Mouse (Mus musculus) heart, postnatal 10 days (tissue): ENCODE measurements around the gene Lhx8. TPM values are rescaled to one million over a fixed set of nuclear protein-coding genes. Genes with fewer than 3 reads are reported as not detected.
A peak's percentile ranks its signal among the peaks of the same experiment; 100 is the strongest.

ENCODE experiments used
- DNase-seq, 2 experiments: peaks; one replicate each; pipeline ENCODE4 v3.0.0; 2021
- intact Hi-C: fragments of 180-260 bp; cut with DNase I; formaldehyde crosslinking; loops from one replicate; pipeline ENCODE4 v1.15.1; 2025
- total RNA-seq, 2 experiments: library from RNA; stranded (reverse); gene quantifications; 2 replicates each; pipeline ENCODE4 v1.2.3; 2021

The Lhx8 gene
- under 1 TPM in 1 of 2 experiments, not detected in 1; 0.48 TPM for total RNA-seq

DNA sequence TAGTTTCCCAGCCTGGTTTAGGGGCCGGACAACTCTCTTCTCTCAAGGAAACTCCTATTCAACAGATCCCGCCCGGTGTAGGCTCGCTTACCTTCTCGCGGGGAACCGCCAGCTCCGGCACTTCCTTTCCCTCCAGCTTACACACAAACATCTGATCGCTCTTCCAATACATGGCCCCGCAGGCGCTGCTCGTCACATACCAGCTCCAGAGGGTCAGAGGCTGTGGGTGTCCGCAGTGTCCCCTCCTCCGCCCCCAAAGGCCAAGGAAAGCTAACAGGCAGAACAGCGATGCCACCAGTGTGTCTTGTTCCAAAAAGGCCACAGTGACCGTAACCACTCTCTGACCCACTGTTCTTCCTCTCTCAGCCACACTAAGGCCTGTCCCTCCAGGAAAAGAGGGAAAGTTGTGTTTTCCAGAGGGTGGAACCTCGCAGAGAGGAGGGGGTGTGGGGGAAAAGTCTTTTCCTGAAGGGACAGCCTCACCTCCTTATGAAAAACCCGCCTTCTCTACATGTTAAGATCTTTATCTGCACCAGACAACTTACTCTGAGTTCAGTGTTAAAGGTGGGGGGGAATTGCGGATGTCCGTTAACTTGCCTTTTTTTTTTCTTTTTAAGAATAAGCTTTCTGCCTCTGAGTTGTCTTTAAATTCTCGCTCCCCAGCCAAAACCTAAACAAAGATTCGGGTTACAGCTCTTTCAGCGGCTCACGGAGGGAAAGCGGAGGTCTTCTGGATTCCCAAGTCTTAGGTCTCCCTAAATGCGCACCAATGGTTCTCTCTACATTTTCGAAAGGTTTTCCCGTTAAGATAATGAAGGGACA is at the start of gene Lhx8:
Gene Lhx8, minus strand, starts transcription at position 479 of the 822 bp plus-strand sequence.
- intact Hi-C loops: loop anchor here (5.0 kb wide), 1 partner anchor 242 kb away; no protein-coding TSS in a partner anchor
- peak; percentile 51 to 52 for DNase-seq

DNA sequence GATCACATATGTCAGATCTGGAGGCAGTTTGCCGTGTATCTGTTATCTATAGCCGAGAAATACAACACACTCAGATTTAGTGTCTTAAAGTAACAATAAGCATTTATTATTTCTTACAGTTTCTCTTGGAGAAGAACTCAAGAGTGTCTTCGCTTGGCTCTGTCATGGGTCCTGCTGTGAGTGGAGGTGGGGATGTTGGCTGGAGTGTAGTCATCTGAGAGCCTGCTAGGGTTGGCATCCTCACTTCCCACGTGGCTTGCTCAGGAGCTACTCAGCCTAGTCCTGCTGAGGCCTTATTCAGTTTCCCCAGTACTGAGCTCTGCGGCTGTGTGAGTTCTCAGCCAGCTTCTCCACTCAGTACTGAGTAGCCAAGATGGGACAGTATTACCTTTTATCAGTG is 43.1 kb upstream of the Lhx8 start:
- intact Hi-C loops: no loop called here

DNA sequence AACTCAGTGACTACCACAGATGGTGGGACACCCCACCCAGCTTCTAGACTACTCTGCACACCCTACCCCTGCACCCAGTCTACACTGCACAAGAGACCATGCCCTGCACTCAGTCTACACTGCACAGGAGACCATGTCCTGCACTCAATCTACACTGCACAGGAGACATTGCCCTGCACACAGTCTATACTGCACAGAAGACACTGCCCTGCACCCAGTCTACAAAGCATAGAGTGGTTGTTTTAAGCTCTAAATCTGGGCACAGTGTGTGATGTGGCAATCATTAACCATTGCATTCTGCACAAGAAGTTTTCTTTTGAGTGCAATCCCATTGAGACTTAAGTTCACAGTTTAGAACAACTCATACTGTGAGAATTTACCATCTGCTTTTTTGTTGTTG is 42.2 kb upstream of the Lhx8 start:
- intact Hi-C loops: no loop called here
- DNase-seq: no peak

More for the DNA sequence above, 43.1 kb upstream of the Lhx8 start:
- DNase-seq: no peak

DNA sequence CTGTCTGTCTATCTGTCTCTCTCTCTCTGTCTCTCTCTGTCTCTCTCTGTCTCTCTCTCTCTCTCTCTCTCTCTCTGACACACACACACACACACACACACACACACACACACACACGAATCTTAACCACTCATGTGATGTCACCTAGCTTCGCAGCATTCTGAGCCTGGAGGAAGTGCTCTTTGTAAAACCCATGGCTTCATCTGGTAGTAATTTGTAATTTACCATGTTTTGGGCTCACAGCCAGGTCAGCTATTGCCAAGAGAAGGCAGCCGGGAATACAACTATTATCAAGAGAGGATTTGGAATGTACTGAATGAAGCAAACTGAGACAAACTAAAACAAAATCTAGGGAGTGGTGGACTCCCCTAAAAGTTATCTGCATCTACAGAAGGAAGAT is 36.9 kb upstream of the Lhx8 start:
- intact Hi-C loops: no loop called here
- DNase-seq: peak; percentile 9 to 36

DNA sequence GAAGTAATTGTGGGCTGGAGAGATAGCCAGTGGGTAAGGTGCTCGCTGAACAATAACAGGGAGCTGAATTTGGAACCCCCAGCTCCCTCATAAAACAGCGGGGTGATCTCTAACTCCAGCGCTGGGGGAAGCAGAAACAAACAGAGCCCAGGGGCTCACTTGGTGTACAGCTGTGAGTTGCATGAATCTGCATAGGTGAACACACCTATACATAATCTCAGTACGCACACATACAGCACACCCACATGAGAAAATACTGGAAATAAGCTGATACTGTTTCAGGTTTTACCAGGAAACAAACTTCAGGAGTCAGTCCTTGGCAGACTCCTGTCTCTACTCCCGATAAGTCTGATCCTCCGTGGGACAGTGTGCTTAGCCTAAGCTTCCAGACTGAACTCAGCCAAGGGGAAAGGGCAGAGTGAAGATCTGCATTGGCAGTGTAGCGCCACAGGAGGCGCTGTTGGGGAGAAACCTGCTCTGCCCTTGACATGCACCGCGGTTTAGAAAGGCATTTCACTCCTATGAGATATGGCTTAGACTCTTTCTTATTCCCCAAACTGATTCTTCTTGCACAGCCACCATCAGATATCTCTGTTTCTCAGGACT is 34.2 kb upstream of the Lhx8 start:
- peak; percentile 8 to 34 for DNase-seq
- intact Hi-C loops: no loop called here

DNA sequence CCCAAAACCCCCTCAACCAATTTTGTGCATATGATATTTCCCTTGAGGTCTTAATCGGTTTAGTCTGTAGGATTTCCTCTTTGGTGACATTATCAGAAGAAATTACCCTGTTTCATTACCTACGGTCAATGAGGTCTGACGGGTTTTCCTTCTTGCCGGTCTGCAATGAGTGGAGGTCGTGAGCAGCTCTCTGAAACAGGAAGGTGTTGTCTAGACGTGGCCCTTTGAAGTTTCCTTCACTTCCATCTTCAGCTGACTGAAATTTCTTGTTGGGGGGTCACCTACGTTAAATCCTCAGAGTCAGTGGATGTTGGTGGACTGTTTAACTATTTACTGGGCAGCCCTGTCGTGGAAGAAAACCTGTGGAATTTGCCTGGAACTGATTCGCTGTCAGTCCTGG is 33.0 kb upstream of the Lhx8 start:
- DNase-seq: no peak
- intact Hi-C loops: no loop called here

DNA sequence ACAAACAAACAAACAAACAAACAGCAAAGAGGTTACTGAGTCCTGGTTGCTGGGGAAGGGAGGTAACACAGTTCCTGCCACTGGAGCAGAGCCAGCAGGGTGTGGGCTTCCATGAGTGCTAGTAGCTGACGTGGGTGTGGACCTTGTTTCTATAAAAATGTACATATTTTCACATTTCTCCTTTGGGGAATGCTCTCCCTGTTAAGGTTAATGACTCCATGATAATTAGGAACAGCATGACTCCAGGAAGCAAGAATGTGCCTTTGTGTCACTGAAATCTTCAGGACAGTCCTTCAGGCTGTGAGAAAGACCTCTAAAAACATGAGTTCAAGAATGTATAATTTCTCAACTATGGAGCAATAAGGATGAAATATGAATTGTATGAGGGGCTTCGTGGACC is 28.8 kb upstream of the Lhx8 start:
- intact Hi-C loops: no loop called here

DNA sequence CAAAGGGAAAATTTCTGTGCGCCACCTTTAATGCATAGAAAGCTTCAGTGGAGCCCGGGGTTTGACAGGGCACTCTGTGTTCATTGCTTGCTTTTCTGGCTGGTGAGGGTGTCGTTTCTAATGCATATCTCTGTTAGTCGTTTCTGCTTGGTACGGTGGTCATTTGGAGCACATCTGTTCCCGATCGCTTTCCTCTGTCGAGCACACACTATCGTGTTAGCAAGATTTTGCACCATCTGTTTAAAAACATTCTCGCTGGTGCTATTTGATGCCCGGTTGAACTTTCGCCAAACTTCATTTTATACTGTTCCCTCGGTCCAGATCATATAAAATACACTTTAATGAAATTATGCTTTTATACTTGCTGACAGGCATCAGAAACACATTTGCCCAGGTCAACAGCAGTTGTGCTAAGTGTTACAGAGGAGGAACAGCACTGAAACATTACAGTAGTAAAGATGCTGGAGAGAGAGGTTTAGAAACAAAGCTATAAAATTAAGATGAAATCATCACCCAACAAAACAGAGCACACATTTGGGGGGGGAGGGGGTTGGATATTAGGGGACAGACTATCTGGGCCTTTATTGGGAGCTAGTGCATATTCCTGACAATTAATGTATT is 9.9 kb upstream of the Lhx8 start:
- intact Hi-C loops: no loop called here
- no peak for DNase-seq

More for the DNA sequence above, 28.8 kb upstream of the Lhx8 start:
- no peak for DNase-seq

DNA sequence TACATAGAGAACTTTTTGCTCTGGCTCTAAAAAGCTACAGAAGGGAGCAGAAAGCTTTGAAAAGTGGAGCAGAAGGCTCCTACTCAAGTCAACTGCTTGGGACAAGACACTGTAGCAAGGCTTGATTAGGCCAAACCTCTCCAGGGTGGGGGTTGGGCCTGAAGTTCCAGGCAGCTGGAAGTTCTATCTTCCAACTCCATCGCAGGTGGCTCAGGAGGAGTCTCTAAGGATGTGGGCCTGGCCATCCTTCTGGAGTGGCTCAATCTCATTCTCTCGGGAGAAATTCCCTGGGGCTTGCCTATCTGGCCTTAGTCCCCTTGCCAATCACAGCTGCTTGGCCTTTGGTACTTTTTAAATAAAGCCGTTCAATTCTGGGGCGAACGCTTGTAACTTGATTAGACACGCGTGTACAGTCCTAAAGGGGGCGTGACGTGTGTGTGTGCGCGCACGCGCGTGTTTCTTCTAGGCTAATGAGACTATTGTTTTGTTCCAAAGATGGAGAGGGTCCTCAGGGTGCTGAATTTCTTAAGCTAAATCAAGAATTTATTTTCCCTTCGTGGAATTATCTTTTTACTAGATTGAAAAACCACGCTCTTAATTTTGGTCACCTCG is 9.3 kb upstream of the Lhx8 start:
- intact Hi-C loops: no loop called here
- DNase-seq: no peak

DNA sequence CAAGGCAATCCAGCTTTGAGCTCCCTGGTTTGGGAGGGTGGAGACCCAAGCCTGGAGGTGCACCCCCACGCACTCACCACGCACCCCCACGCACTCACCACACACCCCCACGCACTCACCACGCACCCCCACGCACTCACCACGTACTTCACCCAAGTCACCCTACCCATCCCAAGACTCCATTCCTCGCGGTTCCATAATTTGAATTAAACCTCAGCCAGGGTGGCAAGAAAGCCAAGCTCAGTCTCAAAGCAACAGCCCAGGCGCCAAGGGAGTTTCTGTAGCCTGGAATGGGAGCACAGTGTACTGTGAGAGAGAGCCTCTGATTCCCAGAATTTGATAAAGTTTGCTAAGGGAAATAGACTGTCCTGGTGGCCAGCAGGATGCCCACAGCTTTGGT is 4.3 kb upstream of the Lhx8 start:
- no peak for DNase-seq
- intact Hi-C loops: loop anchor here (5.0 kb wide), 1 partner anchor 237 kb away; no protein-coding TSS in a partner anchor

DNA sequence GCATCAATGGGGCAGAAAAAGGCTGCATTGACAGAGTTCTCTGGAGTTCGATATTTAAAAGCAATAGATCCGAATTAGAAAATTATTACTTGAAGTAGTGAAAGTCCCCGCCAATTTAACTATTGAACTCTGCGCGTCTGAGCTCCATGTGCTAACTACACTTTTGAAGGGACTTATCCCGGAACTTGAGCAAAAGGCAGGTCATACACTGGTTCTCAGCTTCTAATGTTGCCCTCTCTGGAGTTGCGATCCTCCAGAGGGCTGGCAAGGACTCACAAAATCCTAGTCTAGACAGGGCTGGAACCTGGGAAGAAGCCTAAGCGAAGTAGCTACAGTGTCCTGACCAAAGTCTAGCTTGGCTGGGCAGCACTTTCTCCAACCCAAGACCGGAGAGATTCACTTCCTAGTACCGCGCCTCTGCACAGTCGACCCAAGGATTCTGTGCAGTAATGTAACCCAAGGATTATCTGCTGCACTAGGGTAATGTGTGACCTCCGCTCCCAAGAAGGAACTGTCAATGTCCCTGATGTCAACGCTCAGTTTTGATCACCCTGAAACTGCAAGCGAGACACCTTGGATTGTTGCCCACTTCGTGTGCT is 3.0 kb upstream of the Lhx8 start:
- DNase-seq: peak in 1 of 2 experiments; percentile 4
- intact Hi-C loops: loop anchor here (5.0 kb wide), 1 partner anchor 239 kb away; no protein-coding TSS in a partner anchor

DNA sequence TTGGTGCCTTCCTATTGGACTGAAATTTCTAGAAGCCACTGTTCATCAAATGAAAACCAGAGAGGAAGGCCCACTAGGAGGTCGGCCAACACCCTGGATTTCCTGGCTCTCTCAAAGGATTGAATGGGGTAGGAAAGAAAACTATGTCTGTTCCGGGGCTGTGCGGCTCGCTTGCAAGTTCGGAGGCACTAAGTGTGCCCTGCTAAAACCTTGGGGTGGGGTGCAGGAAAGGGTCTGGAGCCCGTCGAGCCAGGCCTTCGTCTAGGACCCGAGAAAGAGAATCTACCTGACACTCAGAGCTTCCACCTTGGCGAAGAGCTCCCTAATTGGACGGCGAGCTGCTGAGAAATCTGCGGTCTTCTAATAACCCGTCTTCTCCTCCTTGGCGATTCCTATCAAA is 2.5 kb upstream of the Lhx8 start:
- intact Hi-C loops: loop anchor here (5.0 kb wide), 1 partner anchor 239 kb away; no protein-coding TSS in a partner anchor
- peak; percentile 9 to 15 for DNase-seq

DNA sequence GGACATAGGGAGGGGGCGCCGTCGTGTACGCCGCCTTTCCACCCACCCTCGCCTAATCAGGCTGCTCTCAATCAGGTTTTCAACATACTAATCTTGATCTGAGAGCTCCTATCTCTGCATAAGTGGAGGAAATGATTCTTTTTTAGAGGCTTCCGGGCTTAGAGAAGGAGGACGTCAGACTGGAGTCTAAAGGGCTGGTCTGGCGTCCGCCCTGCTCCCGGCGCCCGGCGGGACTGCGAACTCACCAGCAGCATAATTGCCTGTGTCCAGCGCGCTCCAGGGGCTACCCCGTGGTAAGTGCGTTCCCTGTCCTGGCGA is 1.7 kb upstream of the Lhx8 start:
- intact Hi-C loops: loop anchor here (5.0 kb wide), 1 partner anchor 240 kb away; no protein-coding TSS in a partner anchor

DNA sequence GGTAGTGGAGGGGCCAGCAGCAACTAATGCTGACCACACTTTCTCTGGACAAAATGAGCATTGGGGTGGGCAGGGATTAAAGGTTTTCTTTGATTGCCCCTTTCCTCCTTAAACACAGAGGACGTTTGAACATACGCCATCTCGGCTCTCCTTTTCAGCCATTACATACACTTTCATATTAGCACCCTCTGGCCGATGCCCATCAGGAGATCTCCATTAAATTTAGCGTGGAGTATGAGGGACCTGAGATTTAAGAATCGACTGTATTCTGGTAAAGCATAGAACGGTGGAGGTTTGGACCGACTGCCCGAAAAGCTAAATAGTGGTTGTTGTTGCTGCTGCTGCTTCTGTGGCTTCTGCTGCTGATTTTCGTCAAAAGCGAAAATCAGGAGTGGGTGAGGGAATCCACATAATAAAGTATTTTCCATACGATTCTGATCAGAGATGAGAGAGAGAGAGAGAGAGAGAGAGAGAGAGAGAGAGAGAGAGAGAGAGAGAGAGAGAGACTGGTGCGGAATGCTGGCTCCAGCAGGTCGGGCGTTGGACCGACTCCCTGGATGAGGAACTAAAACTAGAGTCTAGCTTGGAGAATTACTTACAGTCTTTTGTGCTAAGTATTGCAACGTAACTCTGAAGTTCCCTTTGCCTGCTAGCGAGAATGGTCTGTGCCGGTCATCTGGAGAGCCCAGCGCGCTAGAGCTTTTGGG is 1.2 kb upstream of the Lhx8 start:
- intact Hi-C loops: loop anchor here (5.0 kb wide), 1 partner anchor 241 kb away; no protein-coding TSS in a partner anchor
- DNase-seq: peak; percentile 32 to 45

More for the DNA sequence above, 1.7 kb upstream of the Lhx8 start:
- DNase-seq: peak in 1 of 2 experiments; percentile 43

DNA sequence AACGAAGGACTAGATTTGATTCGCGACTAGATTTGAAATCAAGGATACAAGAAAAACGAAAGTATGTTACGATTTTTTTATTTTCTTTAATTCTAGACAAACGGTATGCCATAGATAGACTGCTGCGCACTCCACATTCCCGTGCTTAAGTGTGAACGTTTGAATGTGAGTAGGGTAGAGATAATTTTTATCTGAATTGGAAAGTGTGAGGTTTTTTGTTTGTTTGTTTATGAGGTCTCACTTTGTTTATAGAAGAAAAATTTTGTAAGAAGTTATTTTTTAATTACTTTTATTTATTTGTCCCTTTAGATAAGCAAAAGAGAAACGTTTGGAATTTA is 513 bp upstream of the Lhx8 start:
- intact Hi-C loops: loop anchor here (5.0 kb wide), 1 partner anchor 241 kb away; no protein-coding TSS in a partner anchor
- DNase-seq: no peak

DNA sequence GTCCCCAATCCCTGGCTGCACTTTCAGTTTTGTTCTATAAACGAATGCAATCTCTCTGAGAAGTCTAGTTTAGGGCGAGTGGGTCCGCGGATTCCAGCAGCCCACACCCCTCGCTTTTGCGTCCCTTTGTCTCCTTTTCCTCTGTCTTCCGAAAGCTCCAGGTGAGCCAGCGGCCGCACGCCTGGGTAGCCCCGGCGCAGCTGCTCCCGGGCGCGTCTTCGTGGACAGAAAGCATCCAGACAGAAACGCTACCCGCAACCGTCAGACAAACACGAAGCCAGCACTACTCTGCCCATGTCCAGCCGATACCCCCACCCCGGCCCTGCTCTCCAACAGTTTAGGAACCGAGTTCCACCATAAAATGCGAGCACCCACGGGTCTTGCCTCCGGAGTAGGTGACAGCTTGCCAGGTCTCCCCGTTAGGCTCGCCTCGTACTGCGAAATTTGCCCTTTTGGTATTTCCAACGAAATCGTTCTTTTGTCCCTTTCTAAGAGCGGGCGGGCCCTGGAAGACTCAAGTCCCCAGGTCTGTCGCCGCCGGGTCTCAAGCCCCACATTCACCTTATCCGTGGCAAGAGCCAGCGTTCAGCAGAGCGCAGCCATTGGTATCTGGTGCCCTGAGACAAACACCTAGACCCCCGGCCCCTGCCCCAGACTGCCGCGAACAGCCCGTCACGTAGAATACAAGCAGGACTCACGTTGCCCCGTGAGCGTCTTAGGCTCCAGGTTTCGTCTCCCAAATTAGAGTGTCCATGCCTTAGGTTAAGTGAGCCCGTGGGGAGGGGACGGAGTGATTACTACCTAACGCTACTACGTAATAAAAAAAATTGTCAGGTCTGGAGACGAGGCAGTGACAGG is 907 bp downstream of the Lhx8 start:
- intact Hi-C loops: loop anchor here (5.0 kb wide), 2 partner anchors 243 to 382 kb away; no protein-coding TSS in a partner anchor
- DNase-seq: peak; percentile 53 to 59

DNA sequence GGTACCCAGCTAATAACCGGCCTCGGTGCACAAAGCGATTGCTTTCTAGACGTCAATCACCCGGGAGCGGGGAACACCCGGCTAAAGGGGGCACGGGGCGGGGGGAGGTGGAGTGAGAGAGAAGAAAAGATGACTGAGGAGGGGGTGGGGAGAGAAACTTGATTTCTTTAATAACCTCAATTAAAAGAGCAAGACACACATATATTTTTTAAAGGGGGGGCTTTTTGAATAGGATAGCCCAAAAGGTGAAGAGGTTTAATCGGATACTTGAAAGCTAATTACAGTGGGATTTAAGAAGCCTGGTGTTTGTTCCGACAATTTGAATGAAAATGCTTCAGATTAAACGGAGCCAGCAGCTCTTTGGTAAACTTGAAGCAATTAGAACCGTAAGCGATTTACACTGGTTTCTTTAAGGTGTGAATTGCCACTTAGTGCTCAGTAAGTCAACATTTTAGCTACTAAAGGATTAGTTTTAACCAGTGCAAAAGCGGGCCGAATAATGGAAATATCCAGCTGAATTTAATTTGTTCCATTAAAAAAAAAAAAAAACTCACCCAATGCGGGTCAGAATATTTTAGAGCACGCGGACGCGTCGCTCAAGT is 1.6 kb downstream of the Lhx8 start:
- intact Hi-C loops: loop anchor here (5.0 kb wide), 1 partner anchor 382 kb away; no protein-coding TSS in a partner anchor
- no peak for DNase-seq
